Mouse (Mus musculus): ENCODE measurements at regions not wholly inside any gene's neighbourhood (a gene's known extent, or its start where the extent isn't known, plus 50 kb on each side); places are given as distances from the start of the nearest gene placed in this dataset.

DNA sequence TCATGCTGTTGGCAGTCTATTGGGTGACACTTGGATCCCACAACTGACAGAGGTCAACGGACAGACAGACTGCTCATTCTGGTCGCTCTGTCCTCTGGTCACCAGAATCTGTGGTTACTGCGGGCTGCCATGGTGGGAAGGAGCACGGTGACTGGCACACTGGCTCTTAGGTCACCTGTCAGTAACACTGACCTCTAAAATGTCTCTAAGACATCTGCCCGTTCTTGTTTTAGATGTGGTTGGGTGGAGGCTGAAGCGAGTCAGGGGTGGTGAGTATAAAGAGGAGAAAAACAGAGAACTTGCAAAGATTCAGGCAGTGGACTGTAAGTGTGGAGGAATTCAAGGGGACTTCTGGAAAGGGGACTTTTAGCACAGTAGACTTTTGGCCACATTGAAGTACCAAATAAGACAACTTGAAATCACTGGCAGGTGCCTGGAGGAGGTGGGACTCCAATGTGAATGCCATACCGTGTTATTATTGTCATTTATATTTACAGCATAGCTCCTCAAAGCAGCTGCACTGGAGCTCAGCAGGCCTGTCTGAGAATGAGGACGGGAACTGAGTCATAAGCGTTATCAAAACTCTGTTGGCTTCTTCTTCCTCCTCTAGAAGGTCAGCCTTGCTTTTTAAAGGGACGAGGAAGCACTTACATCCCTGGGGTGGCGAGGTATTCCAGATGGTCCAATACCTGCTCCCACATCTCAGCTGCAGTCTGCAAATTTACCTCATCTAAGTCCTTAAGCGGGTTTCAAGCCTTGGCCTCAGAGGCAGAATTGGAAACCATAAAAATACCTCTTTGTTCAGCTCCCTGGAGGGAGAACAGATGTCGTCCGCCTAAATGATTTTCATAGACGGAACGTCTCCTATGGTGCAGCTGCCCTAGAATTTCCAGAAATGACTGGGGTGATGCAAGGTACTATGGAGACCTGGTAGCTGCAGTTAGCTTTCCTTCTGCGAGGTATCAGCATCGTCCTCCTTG is 351.3 kb downstream of the Nuak1 start:
- no peak for DNase-seq (ENCODE audit: low read depth)

GRCm38 (mm10) chr10:84093919-84094318 is 346.5 kb downstream of the Nuak1 start:
- DNase-seq (ENCODE audit: low read depth) = no peak

DNA sequence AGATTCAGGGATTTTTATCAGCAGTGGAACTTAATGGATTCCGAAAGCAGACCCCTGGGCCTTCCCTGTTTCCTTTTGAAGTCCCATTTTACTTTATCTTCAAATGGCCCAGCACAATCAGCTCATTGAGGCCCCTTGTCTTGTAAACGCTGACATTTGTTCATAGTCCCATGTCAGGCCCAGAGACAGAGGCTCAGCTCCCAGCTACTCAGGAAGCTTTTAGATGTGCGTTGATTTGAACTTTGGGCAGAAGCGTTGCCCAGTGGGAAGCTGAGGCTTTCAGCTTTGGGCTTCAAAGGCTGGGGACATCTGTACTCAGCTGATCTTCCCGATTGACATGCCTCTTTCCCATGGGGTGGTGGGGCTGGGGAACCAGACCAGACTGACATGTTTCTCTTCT is 343.2 kb downstream of the Nuak1 start:
- DNase-seq (ENCODE audit: low read depth) = no peak

DNA sequence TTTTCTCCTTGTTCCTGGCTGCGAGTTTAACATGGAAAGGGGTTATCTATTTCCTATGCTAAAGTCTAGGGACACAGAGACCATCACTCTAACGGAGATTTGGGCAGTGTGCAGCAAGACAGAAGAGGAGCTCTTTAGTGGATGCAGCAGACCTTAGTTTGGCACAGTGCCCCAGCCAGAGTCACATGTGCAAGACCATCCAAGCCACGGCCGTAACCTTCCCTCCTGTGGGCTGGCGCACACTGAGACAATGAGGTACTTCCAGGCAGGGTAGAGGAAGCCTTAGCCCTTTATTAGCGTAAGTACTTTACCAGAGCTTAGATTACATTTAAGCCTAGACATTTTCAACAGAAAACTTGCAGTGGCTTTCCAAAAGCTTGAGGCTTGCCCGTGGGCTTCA is 336.4 kb downstream of the Nuak1 start:
- DNase-seq (ENCODE audit: low read depth) = no peak

DNA sequence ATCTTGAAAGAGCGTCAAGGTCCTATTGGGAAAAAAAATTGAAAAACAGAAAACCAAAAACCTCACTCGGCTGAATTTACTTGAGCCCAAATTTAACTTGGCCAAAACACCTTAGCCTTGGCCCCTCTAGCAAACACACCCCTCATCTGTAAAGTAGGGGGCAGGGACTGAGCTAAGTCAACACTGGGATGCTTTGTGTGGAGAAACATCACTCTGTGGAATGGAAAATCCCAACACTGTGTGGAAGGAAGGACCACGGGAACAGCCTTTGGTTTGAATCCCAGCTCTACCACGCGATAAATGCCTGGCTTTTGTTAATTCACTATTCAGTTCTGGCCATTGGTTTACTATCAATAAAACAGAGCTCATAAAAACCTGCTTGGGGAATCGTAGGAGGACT is 335.8 kb downstream of the Nuak1 start:
- no peak for DNase-seq (ENCODE audit: low read depth)

- no peak for DNase-seq (ENCODE audit: low read depth)
Measured at GRCm38 (mm10) chr10:84109680-84110371, 330.6 kb downstream of the Nuak1 start.

DNA sequence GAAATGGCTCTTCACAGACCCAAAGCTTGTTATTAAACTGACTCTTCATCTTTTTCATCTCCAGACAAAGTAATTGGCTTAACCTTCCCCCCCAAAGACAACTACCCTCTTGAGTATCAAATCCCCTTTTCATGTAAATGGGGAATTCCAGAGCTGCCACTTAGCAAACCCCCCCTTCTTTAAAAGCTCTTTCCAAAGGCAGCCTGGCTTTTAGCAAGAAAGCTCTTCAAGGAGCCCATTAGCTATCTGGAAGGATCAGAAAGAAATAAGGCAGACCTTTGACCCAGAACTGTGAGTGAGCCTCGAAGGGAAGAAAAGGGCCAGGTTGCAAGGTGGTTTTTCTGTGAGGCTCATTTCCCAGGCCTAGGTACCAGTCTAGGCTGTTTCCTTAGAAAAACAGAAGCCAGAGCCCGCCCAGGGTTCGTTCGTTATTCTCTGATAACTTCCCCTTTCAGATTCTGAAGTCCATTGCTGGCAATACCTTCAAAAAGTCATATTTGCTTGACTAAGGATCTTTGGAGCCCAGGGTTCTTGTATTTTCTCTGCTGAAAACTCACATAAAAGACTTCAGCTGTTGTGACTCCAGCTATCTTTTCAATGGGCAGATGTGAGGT is 329.9 kb downstream of the Nuak1 start:
- no peak for DNase-seq (ENCODE audit: low read depth)

GRCm38 (mm10) chr10:84111502-84111901 is 328.9 kb downstream of the Nuak1 start:
- DNase-seq (ENCODE audit: low read depth) = no peak

GRCm38 (mm10) chr10:84111909-84112308 is 328.5 kb downstream of the Nuak1 start:
- DNase-seq (ENCODE audit: low read depth) = no peak

GRCm38 (mm10) chr10:84119952-84120550 is 320.3 kb downstream of the Nuak1 start:
- no peak for DNase-seq (ENCODE audit: low read depth)

DNA sequence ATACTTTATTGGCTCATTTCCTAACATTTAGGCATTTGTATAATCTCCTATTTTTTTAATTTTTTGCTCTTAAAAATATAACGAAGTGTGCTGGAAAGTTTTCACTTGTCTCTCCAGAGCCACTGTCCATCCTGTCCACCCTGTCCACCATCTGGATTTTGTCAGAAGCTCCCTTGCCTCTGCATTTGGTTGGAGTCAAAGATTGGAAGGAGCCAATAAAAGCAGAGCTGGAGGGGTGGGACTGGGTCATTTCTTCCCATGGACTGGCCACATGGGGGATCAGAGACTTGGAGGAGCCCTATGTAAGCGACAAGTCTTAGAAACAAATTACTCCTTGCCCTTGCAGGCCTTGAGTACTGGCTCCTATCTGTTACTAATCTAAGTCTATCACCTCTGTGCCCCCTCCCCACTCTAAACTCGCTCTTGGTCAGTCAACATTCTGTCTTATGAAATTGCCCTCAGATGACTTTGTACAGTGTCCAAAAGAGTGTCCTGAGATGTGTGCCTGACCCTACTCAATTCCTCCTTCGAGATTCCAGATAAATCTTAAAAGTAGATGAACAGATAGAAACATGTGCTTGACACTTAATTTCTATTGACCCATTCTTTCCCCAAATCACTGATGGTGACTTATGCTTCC is 303.3 kb downstream of the Nuak1 start:
- DNase-seq (ENCODE audit: low read depth) = no peak

- no peak for DNase-seq (ENCODE audit: low read depth)
Measured at GRCm38 (mm10) chr10:84142741-84143454, 297.5 kb downstream of the Nuak1 start.

DNA sequence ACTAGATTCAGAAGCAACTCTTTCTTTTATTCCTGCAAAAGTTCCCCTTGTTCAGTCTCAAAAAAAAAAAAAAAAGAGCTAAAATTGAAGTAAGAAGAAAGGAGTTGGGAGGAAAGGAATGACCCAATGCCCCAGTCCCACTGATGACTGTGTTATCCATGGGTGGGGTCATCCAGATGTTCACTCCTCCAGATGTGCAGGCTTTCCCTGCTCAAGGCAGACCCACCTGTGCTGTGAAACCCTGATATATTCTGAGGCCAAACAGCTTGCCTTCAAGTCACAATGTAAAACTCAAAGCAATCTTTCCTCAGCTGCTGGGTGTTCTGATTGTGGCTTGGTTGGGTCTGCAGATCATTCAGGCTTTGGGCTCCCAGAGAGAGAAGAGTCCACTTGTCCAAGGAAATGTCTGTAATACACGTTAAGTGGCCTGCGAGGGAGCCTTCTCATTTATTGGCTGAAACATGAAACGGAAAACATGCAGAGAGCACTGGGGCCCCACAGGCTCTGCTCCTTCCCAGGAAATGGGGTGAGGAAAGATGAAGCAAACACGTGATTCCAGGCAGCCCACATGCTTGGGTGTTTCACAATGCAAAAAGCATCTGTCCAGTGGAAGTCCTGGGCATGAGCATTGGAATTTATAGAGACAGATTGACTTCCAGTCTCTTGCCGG is 296.6 kb downstream of the Nuak1 start:
- no peak for DNase-seq (ENCODE audit: low read depth)

DNA sequence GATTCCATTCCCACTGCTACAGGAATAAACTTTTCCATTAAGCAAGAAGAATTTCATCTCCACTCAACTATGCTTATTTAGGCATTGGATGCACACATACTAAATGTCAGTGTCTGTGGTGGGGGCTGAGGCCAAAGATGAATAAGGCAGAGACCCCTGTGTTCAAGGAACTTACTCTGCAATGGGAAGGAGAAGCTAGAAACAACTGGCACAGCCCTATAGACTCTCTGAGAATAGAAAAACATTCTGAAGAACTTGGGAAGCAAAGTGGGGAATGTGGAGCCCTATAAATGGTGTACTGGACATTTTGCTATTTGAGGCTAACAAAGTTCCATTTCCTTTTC is 296.1 kb downstream of the Nuak1 start:
- DNase-seq (ENCODE audit: low read depth) = no peak

DNA sequence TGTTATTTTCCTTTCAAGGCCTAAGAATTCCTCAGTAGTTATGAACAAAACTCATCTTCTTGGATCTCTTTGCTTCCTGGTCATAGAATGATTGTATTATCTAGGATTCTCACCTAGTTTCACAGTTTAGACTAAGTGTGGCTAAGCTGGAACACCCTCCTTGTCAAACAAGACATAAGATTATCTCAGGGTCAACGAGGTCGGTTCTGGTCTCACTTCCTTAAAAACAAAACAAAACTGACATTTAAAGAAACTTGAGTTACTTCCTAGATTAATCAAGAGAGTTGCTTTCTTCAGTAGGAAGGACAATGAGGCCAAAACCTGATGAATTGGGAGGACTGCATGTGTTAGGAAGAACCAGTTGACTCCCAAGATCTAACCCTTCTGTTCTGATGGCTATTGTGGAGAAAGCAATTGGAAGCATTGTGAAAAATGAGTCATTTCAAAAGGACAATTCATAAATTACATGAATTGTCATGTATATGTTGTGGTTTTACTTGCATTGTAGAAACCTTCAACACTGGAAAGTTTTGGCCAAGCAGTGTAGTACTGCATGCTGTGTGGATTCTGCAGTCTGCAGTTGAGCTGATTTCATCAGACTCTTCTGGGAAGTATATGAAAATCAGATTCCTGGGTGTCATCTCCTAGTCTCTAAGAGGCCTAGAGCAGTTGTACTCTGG is 293.0 kb downstream of the Nuak1 start:
- DNase-seq (ENCODE audit: low read depth) = no peak

GRCm38 (mm10) chr10:84163752-84164151 is 276.6 kb downstream of the Nuak1 start:
- no peak for DNase-seq (ENCODE audit: low read depth)

- no peak for DNase-seq (ENCODE audit: low read depth)
Measured at GRCm38 (mm10) chr10:84165832-84166567, 274.4 kb downstream of the Nuak1 start.

DNA sequence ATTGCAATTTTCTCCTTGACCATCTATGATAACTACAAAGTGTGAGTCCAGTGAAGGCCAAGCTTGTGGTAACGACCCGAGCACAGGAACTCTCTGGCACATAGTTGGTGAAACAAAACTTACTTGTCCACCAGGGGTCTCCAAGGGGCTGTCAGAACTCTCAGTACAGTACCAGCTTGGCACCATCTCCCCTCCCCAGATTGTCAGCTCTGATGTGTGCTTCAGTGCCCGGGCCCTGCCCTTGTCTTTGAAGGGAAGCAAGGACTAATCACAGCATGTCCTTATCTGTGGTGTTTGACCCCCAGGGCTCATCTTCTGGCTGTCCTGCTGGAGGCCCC is 273.9 kb downstream of the Nuak1 start:
- DNase-seq (ENCODE audit: low read depth) = no peak

GRCm38 (mm10) chr10:84172828-84173321 is 267.5 kb downstream of the Nuak1 start:
- no peak for DNase-seq (ENCODE audit: low read depth)

Data from c-Kit-positive CD71-positive TER-119-negative erythroid progenitor cells, embryonic 14.5 days (primary cell).